Mouse (Mus musculus) lung, postnatal 25 days (tissue): ENCODE results near the gene Mpz.

ENCODE experiments used
- DNase-seq: peaks from one replicate; pipeline ENCODE4 v3.0.0; 2022; ENCODE audit warnings: low spot score

Gene Mpz

GRCm38 (mm10) chr1:171149974-171150760 lies at the start of gene Mpz, which contains the start of gene Sdhc:
TSS of gene Mpz (plus strand) at chr1:171150711.
TSS of gene Sdhc (minus strand) at chr1:171150603.
- peak; percentile 95 for DNase-seq

GRCm38 (mm10) chr1:171101033-171101432 lies 49.5 kb upstream of the Mpz start:
- no peak for DNase-seq

- peak; percentile 85 for DNase-seq
Observed at GRCm38 (mm10) chr1:171101733-171102546, 48.6 kb upstream of the Mpz start.

- DNase-seq = peak; percentile 83
Observed at GRCm38 (mm10) chr1:171102547-171103177, 47.8 kb upstream of the Mpz start.

- DNase-seq = no peak
Observed at GRCm38 (mm10) chr1:171103179-171103840, 47.2 kb upstream of the Mpz start.

GRCm38 (mm10) chr1:171105226-171105625 lies 45.3 kb upstream of the Mpz start:
- no peak for DNase-seq

GRCm38 (mm10) chr1:171109620-171110019 lies 40.9 kb upstream of the Mpz start:
- no peak for DNase-seq

GRCm38 (mm10) chr1:171110659-171111019 lies 39.9 kb upstream of the Mpz start:
- no peak for DNase-seq

GRCm38 (mm10) chr1:171111020-171111780 lies 39.3 kb upstream of the Mpz start:
- peak; percentile 93 for DNase-seq

GRCm38 (mm10) chr1:171111781-171112575 lies 38.5 kb upstream of the Mpz start:
- DNase-seq = peak; percentile 26

- DNase-seq = no peak
Observed at GRCm38 (mm10) chr1:171112986-171113385, 37.5 kb upstream of the Mpz start.

- peak; percentile 92 for DNase-seq
Observed at GRCm38 (mm10) chr1:171113873-171114299, 36.6 kb upstream of the Mpz start, which contains the start of gene Cfap126. TSS of gene Cfap126 (plus strand) at chr1:171113918.

GRCm38 (mm10) chr1:171116280-171116679 lies 34.2 kb upstream of the Mpz start:
- DNase-seq = no peak

GRCm38 (mm10) chr1:171118269-171118684 lies 32.2 kb upstream of the Mpz start:
- peak; percentile 83 for DNase-seq

GRCm38 (mm10) chr1:171118996-171119395 lies 31.5 kb upstream of the Mpz start:
- no peak for DNase-seq

GRCm38 (mm10) chr1:171119405-171119804 lies 31.1 kb upstream of the Mpz start:
- no peak for DNase-seq

GRCm38 (mm10) chr1:171120893-171121292 lies 29.6 kb upstream of the Mpz start:
- no peak for DNase-seq

GRCm38 (mm10) chr1:171121839-171122238 lies 28.7 kb upstream of the Mpz start:
- no peak for DNase-seq

- DNase-seq = peak; percentile 65
Observed at GRCm38 (mm10) chr1:171122932-171123331, 27.6 kb upstream of the Mpz start.

- DNase-seq = no peak
Observed at GRCm38 (mm10) chr1:171124398-171124797, 26.1 kb upstream of the Mpz start.
